ENCODE assay signal across 7 mouse cellular contexts in the genomic region with DNA sequence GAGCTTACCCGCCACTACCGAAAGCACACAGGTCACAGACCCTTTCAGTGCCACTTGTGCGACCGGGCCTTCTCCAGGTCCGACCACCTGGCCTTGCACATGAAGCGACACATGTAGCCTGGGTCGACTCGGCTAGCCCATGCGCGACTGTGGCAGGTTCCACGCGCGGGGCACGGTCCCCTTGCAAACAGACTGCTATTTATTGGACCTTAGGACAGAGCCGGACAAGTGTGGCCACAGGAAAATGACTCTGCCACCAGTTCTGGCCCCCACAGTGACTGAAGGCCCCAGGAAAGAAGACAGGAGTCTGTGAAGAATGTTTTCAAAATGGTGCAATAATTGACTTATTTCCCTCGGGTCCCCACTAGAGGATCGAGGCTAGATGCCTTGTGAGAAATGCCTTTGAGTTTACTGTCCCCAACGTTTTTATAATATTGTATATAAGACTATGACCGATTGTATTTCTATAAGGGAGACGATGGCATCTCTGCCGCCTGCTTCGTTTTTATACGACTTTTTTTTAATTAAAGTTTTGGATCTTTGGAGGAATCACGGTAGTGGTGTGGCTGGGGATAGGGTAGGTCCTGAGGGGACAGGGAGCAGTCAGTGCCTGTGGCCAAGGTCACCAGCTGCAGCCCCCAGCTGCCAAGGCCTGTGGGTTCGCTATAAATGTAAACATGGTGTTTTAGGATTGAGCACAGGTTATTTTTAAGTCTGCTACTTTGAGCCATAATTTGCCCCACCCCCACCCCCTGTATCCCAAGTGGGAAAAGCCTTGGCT. TPM values are rescaled to one million over a fixed set of nuclear protein-coding genes. Genes with fewer than 3 reads are reported as not detected.
DNase-seq lines count a peak whose midpoint lies in the region; ATAC-seq and TF ChIP-seq lines count a peak whose summit lies in the region.

No protein-coding gene starts in this region.

- ATAC-seq in heart, postnatal 0 days (ENCODE audit: insufficient read depth, low read depth), result no peak
- ATAC-seq in liver, embryonic 13.5 days (ENCODE audit: low read depth), result no peak
- no peak for ATAC-seq in stomach, embryonic 16.5 days (ENCODE audit: insufficient read depth, low FRiP score)
- no peak for ATAC-seq in inflammation-experienced regulatory T-cells, adult 6 months

- 53% methylated on average over 25 of the region's 25 CpGs for WGBS in heart, postnatal 0 days
- 60% methylated on average over 25 of the region's 25 CpGs for WGBS in liver, embryonic 13.5 days (ENCODE audit: insufficient replicate concordance)
- 59% methylated on average over 25 of the region's 25 CpGs for WGBS in stomach, embryonic 16.5 days

- no peak for TF ChIP-seq CTCF in heart, postnatal 0 days (IDR thresholded peaks at IDR 0.05; ENCODE audit: low read depth)

- peak overlapping the region; percentile 95 for H3K4me2 ChIP-seq in heart, postnatal 0 days (ENCODE audit: low read depth, low read length)
- peak overlapping the region; percentile 81 for H3K4me2 ChIP-seq in liver, embryonic 13.5 days
- H3K4me2 ChIP-seq in stomach, embryonic 16.5 days (ENCODE audit: low read depth, low read length), result peak overlapping the region; percentile 93

- intact Hi-C loops in gastrocnemius, postnatal 14 days (cut with DNase I; ENCODE audit: low total_unique reads), result no loop called here

- H3K36me3 ChIP-seq in heart, postnatal 0 days (replicated peaks; ENCODE audit: control insufficient read depth, insufficient read depth, low read length), result peaks cover 6% of the 10 kb centered on the region; the same call in 1 of the 2 replicates
- no peaks in the 10 kb centered on the region for H3K36me3 ChIP-seq in liver, embryonic 13.5 days
- H3K36me3 ChIP-seq in stomach, embryonic 16.5 days (ENCODE audit: control insufficient read depth, insufficient read depth, low read length), result no peaks in the 10 kb centered on the region

- peak; percentile 29 to 39 for DNase-seq in spleen, adult 18-20 months
- DNase-seq in spleen, adult 12 weeks (ENCODE audit: low spot score), result no peak
- DNase-seq in heart, postnatal 0 days (ENCODE audit: low spot score), result no peak
- DNase-seq in liver, embryonic 13.5 days, result no peak
- DNase-seq in gastrocnemius, postnatal 14 days, result no peak

- no peak for TF ChIP-seq EP300 in heart, postnatal 0 days (IDR thresholded peaks at IDR 0.05; ENCODE audit: low read depth)

- H3K4me3 ChIP-seq in heart, postnatal 0 days (ENCODE audit: low read depth, low read length), result peak overlapping the region; percentile 68
- peak overlapping the region; percentile 66 for H3K4me3 ChIP-seq in liver, embryonic 13.5 days (replicated peaks)
- peak overlapping the region; percentile 72 for H3K4me3 ChIP-seq in stomach, embryonic 16.5 days (replicated peaks; ENCODE audit: low read length)

- H3K27me3 ChIP-seq in heart, postnatal 0 days (ENCODE audit: control insufficient read depth, insufficient read depth, low read length), result no peaks in the 10 kb centered on the region
- H3K27me3 ChIP-seq in liver, embryonic 13.5 days, result peaks cover 50% of the 10 kb centered on the region
- peaks cover 21% of the 10 kb centered on the region for H3K27me3 ChIP-seq in stomach, embryonic 16.5 days (ENCODE audit: control insufficient read depth, insufficient read depth, low read length)

- peak overlapping the region; percentile 10; the same call in 1 of the 2 replicates for H3K27ac ChIP-seq in heart, postnatal 0 days (ENCODE audit: low read depth)
- no peak overlapping the region for H3K27ac ChIP-seq in liver, embryonic 13.5 days
- H3K27ac ChIP-seq in stomach, embryonic 16.5 days (ENCODE audit: low read length), result no peak overlapping the region

- H3K9ac ChIP-seq in heart, postnatal 0 days (replicated peaks; ENCODE audit: low read depth, low read length), result peak overlapping the region; percentile 89
- no peak overlapping the region; the same call in 1 of the 2 replicates for H3K9ac ChIP-seq in liver, embryonic 13.5 days
- H3K9ac ChIP-seq in stomach, embryonic 16.5 days (ENCODE audit: low read length), result peak overlapping the region; percentile 48; the same call in 1 of the 2 replicates

- H3K9me3 ChIP-seq in heart, postnatal 0 days (replicated peaks; ENCODE audit: control insufficient read depth, low read length), result no peaks in the 10 kb centered on the region
- no peaks in the 10 kb centered on the region for H3K9me3 ChIP-seq in liver, embryonic 13.5 days (replicated peaks)
- no peaks in the 10 kb centered on the region for H3K9me3 ChIP-seq in stomach, embryonic 16.5 days (replicated peaks; ENCODE audit: control insufficient read depth, low read length)

- H3K4me1 ChIP-seq in heart, postnatal 0 days (ENCODE audit: control insufficient read depth, insufficient read depth), result peaks cover 33% of the 10 kb centered on the region
- H3K4me1 ChIP-seq in liver, embryonic 13.5 days (replicated peaks), result peaks cover 56% of the 10 kb centered on the region
- peaks cover 31% of the 10 kb centered on the region for H3K4me1 ChIP-seq in stomach, embryonic 16.5 days (ENCODE audit: control insufficient read depth, insufficient read depth, low read length)

RNA-seq across cellular contexts. Expression of a gene that starts 2.2 kb away (rescaled TPM):
- total RNA-seq in heart, postnatal 0 days (2014; rRNA removed; ENCODE audit: low replicate concordance), result 21.9 and 32.9 TPM in 2 replicates
- 17.7 and 21.3 TPM in 2 replicates for polyA plus RNA-seq in heart, postnatal 0 days (2015; fragmentation: Nextera tagmentation; extraction: Ambion mirVana)
- polyA plus RNA-seq in liver, embryonic 13.5 days (2015; fragmentation: Nextera tagmentation; extraction: Ambion mirVana), result 2.1 and 2.9 TPM in 2 replicates
- 3.8 and 4.0 TPM in 2 replicates for polyA plus RNA-seq in stomach, embryonic 16.5 days (2015; fragmentation: Nextera tagmentation; extraction: Ambion mirVana)
- total RNA-seq in gastrocnemius, postnatal 14 days (2021), result 10 to 100 TPM; 19.1 to 24.1 TPM
- polyA plus RNA-seq in inflammation-experienced regulatory T-cells, adult 6 months (2017; shearing (Covaris generic)), result 10 to 100 TPM; 21.0 to 28.1 (median 24.3) TPM

RNA-seq across cellular contexts. Expression of a gene that starts 15.9 kb away (rescaled TPM):
- total RNA-seq in heart, postnatal 0 days (2014; rRNA removed; ENCODE audit: low replicate concordance), result 0.15 and 3.0 TPM in 2 replicates
- polyA plus RNA-seq in heart, postnatal 0 days (2015; fragmentation: Nextera tagmentation; extraction: Ambion mirVana), result 8.4 and 10.0 TPM in 2 replicates
- 8.9 and 11.2 TPM in 2 replicates for polyA plus RNA-seq in liver, embryonic 13.5 days (2015; fragmentation: Nextera tagmentation; extraction: Ambion mirVana)
- polyA plus RNA-seq in stomach, embryonic 16.5 days (2015; fragmentation: Nextera tagmentation; extraction: Ambion mirVana), result 19.2 and 30.6 TPM in 2 replicates
- 1 to 10 TPM; 5.1 to 7.5 TPM for total RNA-seq in gastrocnemius, postnatal 14 days (2021)
- 100 to 1,000 TPM in 1 of 3 experiments, 10 to 100 TPM in 2; 20.4 to 115 (median 45.5) TPM for polyA plus RNA-seq in inflammation-experienced regulatory T-cells, adult 6 months (2017; shearing (Covaris generic))

Comparison
In these comparisons a context has a peak if more than half of its experiments do, and no peak if none do; other contexts are left out.
1. DNase-seq: peak in spleen, adult 18-20 months (2 of 2); none in spleen, adult 12 weeks (single experiment), heart, postnatal 0 days (single experiment), liver, embryonic 13.5 days (single experiment) and gastrocnemius, postnatal 14 days (single experiment).
2. Peak in every context shown above with its lines, with median percentiles within 50 percentile points of each other: H3K4me2 ChIP-seq and H3K4me3 ChIP-seq.